Mouse (Mus musculus): Measurements from ENCODE around the gene Defb42.

The Defb42 gene

GRCm38 (mm10) chr14:63046691-63047090, at the start of gene Defb42:
Gene Defb42, plus strand, starts transcription at chr14:63046991.
- no peak for DNase-seq

- no peak for DNase-seq
Measured at GRCm38 (mm10) chr14:62997777-62998176, 49.0 kb upstream of the Defb42 start, which contains the start of gene Defb47. Gene Defb47, plus strand, starts transcription at chr14:62998077.

DNA sequence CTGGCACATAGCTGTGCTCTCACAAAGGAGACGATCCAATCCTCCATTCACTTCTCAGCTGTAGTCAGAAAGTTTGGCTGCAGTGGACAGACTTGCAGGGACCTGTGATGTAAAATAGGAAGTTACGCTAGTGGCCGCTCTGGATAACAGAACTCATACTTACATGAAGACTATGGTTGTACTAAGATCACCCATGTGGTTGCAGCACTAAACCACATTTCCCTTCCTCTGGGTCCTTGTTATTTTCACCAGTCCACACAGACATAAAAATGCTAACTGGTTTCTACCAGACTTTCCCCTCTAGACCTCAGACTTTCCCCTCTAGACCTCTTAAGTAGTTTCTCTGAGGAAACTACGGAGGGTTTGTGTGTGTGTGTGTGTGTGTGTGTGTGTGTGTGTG, 47.8 kb upstream of the Defb42 start:
- no peak for DNase-seq

DNA sequence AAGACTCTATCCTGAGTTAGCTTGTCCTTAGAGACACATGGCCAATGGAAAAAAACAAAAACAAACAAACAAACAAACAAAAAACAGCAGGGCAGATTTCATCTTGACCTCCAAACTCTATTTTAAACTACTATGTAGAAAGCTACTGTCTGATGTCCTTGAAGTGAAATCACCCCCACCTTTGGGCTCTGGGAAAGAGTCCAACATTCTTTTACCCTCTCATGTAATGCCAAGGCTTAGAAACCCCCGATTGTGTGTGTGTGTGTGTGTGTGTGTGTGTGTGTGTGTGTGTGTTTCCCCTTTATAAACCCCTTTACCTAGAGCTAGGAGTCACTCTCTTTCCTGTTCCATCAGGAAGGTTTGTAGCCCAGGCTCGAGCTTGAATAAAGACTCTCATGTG, 44.2 kb upstream of the Defb42 start:
- DNase-seq, result no peak

GRCm38 (mm10) chr14:63011471-63011870, 35.3 kb upstream of the Defb42 start, which contains the start of gene Defb43:
Gene Defb43, plus strand, starts transcription at chr14:63011771.
- no peak for DNase-seq

- DNase-seq, result no peak
Measured at GRCm38 (mm10) chr14:63013082-63013481, 33.7 kb upstream of the Defb42 start.

- no peak for DNase-seq
Measured at GRCm38 (mm10) chr14:63014667-63015066, 32.1 kb upstream of the Defb42 start.

- DNase-seq, result no peak
Measured at GRCm38 (mm10) chr14:63020524-63021156, 26.2 kb upstream of the Defb42 start.

- DNase-seq, result no peak
Measured at GRCm38 (mm10) chr14:63049910-63050370, 3.1 kb downstream of the Defb42 start, which contains the start of gene Defb30. Gene Defb30, minus strand, starts transcription at chr14:63049960.

DNA sequence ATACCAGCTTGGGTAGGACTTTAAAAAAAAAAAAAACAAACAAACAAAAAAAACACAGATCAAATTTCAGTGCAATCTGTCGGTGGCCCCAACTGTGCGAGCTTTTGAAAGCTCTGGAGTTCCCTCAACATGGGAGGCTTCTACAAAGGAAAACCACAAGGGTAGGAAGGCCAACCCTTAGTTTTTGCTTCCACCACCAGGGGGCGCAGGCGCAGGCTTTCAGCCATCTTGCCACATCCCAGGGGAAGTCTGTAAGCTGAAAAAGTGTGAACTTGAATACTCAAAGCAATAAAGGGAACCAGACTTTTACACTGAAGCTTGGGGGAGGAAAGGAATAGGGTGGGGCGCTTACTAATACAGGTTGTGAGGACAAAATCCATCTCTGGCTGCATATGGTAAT, 4.0 kb downstream of the Defb42 start:
- peak; percentile 62 to 82 for DNase-seq

GRCm38 (mm10) chr14:63054729-63055128, 7.9 kb downstream of the Defb42 start:
- peak; percentile 83 to 88 for DNase-seq

DNA sequence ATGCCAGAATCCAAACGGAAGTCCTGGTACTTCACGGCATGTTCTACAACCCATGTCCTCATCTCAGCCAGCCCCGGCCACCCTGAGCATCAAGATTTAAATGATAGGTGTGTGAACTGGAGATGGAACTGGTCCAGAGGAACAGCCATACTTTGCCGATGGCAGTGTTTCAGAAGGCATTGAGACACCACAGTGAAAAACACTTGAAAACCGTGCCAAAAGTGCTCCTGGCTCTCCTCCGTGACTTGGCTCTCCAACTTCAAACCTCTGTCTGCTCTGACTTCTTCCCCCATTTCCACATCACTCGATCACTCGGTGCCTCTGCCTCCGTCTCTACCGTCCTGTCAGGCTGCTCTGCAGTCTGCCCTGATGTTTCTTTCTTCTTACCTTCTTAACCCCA, 13.6 kb downstream of the Defb42 start:
- no peak for DNase-seq

GRCm38 (mm10) chr14:63062184-63062583, 15.4 kb downstream of the Defb42 start:
- DNase-seq, result no peak

GRCm38 (mm10) chr14:63065391-63065790, 18.6 kb downstream of the Defb42 start:
- DNase-seq, result no peak

GRCm38 (mm10) chr14:63066630-63067310, 20.0 kb downstream of the Defb42 start:
- DNase-seq, result peak; percentile 82 to 91

DNA sequence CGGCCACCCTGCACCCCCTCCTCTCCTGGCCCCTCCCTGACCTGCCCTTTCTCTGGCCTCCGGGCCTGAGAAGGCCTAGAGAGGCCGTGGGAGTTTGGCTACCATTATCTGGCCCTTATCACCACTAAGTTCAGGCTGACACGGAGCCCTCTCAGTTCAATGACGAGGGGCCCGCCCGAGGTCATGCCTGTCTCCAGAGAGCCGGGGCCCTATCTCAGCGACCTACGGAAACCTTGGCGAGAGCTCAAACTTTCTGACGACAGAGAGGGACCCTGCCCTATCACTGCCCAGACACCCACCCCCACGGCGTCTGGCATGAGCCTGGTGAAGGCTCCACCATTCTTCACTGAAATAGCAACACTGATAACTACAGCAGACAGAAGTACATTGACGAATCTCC, 20.9 kb downstream of the Defb42 start:
- DNase-seq, result no peak

Measured in cerebellum, postnatal 14 days (tissue).